Mouse (Mus musculus) ES-E14 (cell line): ENCODE data around the gene Ranbp17.

Experiments used
- CHD2 ChIP-seq: IDR thresholded peaks from 2 replicates; pipeline ENCODE4 v1.6.1; 2014; ENCODE audit warnings: mild to moderate bottlenecking, low read depth, low read length, inconsistent platforms
- HCFC1 ChIP-seq: IDR thresholded peaks from 2 replicates; pipeline ENCODE4 v1.6.1; 2012; ENCODE audit warnings: low read length, inconsistent platforms, borderline replicate concordance; ENCODE audit not compliant: insufficient read depth
- ZNF384 ChIP-seq: IDR thresholded peaks from 2 replicates; pipeline ENCODE4 v1.6.1; 2012; ENCODE audit warnings: low read depth, low read length, inconsistent platforms

GRCm38 (mm10) chr11:33554123-33554522 lies 40.6 kb upstream of the Ranbp17 start:
- TF ChIP-seq HCFC1 = no peak
- TF ChIP-seq ZNF384 = no peak
- TF ChIP-seq CHD2 = no peak
